Mouse (Mus musculus) kidney, embryonic 16.5 days (tissue): ENCODE data around the gene Dnal1. TPM values are rescaled to one million over a fixed set of nuclear protein-coding genes. Genes with fewer than 3 reads are reported as not detected.
"Not testable (repeated sequence)": the region's sequence is repeated elsewhere in the genome, so short reads cannot be mapped to it uniquely, and the experiment has no call there.

Experiments
- ATAC-seq: fragments of 200-750 bp; cut with Nextera tagmentation; 2 replicates; pipeline ENCODE4 v1.8.0; 2017; ENCODE audit warnings: moderate TSS enrichment; ENCODE audit not compliant: low FRiP score, low TSS enrichment
- H3K27ac ChIP-seq: fragments of 300-500 bp; sonication (generic); 2 replicates; pipeline ENCODE4 v1.5.1; 2014; ENCODE audit warnings: low read length
- H3K27me3 ChIP-seq: fragments of 300-500 bp; sonication (generic); 2 replicates; pipeline ENCODE4 v1.6.1; 2014; ENCODE audit warnings: low read length, control low read depth, mixed read lengths; ENCODE audit not compliant: insufficient read depth
- H3K36me3 ChIP-seq: fragments of 300-500 bp; sonication (generic); 2 replicates; pipeline ENCODE4 v1.6.1; 2014; ENCODE audit warnings: low read length, control low read depth, mixed read lengths; ENCODE audit not compliant: insufficient read depth
- H3K4me1 ChIP-seq: fragments of 300-500 bp; sonication (generic); 2 replicates; pipeline ENCODE4 v1.6.1; 2014; ENCODE audit warnings: low read length, control low read depth, mixed read lengths; ENCODE audit not compliant: insufficient read depth
- H3K4me2 ChIP-seq: fragments of 300-500 bp; sonication (generic); replicated peaks from 2 replicates; pipeline ENCODE4 v1.6.1; 2014; ENCODE audit warnings: low read depth, low read length
- H3K4me3 ChIP-seq: fragments of 300-500 bp; sonication (generic); 2 replicates; pipeline ENCODE4 v1.5.1; 2014; ENCODE audit warnings: mild to moderate bottlenecking, low read length
- H3K9ac ChIP-seq: fragments of 300-500 bp; sonication (generic); replicated peaks from 2 replicates; pipeline ENCODE4 v1.6.1; 2014; ENCODE audit warnings: low read length
- H3K9me3 ChIP-seq: fragments of 300-500 bp; sonication (generic); 2 replicates; pipeline ENCODE4 v1.6.1; 2016; ENCODE audit warnings: low read length, control low read depth
- WGBS: fragments of 180-500 bp; shearing (Covaris S2); extraction: QIAGEN DNeasy Blood & Tissue Kit; methylation state at CpG from one replicate; pipeline ENCODE4 v1.1.7; 2014; 5-methylcytosine and 5-hydroxymethylcytosine counted together
- polyA plus RNA-seq: library from polyadenylated mRNA; unstranded; fragments of >200 nt; fragmentation: Nextera tagmentation; extraction: Ambion mirVana; gene quantifications from 2 replicates; pipeline ENCODE4 v1.2.1, GENCODE M21; 2015

Gene Dnal1
- polyA plus RNA-seq, 1 experiment from 2014 or later, result 4.2 TPM

- H3K27me3 ChIP-seq, result no peaks in the 10 kb centered on the region
- WGBS, result 77% methylated on average over 4 of the region's 4 CpGs
- no peak overlapping the region for H3K27ac ChIP-seq
- no peaks in the 10 kb centered on the region; the same call in 1 of the 2 replicates for H3K9me3 ChIP-seq
- no peaks in the 10 kb centered on the region for H3K36me3 ChIP-seq
- H3K4me1 ChIP-seq, result no peaks in the 10 kb centered on the region
- H3K4me3 ChIP-seq, result no peak overlapping the region
- no peak overlapping the region for H3K4me2 ChIP-seq
- H3K9ac ChIP-seq, result no peak overlapping the region
- no peak for ATAC-seq
These were observed 29.6 kb upstream of the Dnal1 start for GRCm38 (mm10) chr12:84084581-84084980.

DNA sequence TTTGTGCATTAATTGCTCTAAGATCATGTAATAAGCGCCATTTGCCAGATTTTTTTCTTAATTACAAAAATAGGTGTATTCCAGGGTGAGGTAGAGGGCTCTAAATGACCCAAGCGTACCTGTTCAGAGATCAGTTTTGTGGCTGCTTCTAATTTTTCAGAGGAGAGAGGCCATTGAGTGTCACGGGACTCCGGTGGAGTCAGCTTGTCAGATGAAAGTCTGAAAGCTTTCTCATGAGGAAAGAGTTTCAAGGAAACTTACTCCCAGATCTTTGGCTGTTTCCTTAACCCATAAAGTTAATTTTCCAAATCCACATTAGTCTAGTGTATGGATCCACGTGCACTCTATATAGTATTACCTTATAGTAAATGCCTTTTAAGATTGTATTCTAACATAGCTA lies 19.5 kb upstream of the Dnal1 start:
- not testable (repeated sequence) for H3K27ac ChIP-seq, H3K4me3 ChIP-seq, H3K9ac ChIP-seq, ATAC-seq, H3K36me3 ChIP-seq, H3K4me1 ChIP-seq, H3K27me3 ChIP-seq, H3K4me2 ChIP-seq
- WGBS, result 87% methylated on average over 5 of the region's 5 CpGs
- peaks cover 21% of the 10 kb centered on the region for H3K9me3 ChIP-seq

DNA sequence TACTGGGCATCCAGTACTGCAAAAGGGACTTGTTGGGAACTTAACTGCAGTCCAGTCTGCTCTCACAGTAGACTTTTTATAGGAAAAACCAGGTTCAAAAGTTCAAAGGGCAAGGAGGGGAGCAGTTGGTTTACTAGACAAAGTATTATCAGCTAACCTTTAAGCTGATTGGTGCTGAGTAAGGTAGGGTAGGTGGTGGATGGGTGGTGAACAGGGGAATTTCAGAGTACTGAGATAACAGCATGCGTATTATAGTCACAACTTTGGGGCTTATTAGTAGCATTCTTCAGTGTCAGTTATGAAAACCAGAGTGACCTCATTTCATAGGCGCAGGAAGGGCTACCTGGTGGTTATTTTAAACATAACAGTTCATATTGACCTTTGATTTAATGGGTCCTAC lies 14.6 kb upstream of the Dnal1 start:
- H3K9me3 ChIP-seq, result 0 out of 2 replicates have a peak, but pooled peaks cover 3% of the 10 kb centered on the region
- no peak for ATAC-seq

GRCm38 (mm10) chr12:84100071-84100470 lies 14.1 kb upstream of the Dnal1 start:
- no peak overlapping the region for H3K4me3 ChIP-seq
- WGBS, result 69% methylated on average over 1 of the region's 1 CpGs

More for the DNA sequence above, 14.6 kb upstream of the Dnal1 start:
- Histone ChIP-seq H3K9ac (no peak overlapping the region), H3K27ac (no peak overlapping the region), H3K4me1 (no peaks in the 10 kb centered on the region), H3K27me3 (no peaks in the 10 kb centered on the region), H3K4me2 (no peak overlapping the region), H3K36me3 (no peaks in the 10 kb centered on the region), H3K4me3 (no peak overlapping the region)
- WGBS, result 95% methylated on average over 2 of the region's 2 CpGs

DNA sequence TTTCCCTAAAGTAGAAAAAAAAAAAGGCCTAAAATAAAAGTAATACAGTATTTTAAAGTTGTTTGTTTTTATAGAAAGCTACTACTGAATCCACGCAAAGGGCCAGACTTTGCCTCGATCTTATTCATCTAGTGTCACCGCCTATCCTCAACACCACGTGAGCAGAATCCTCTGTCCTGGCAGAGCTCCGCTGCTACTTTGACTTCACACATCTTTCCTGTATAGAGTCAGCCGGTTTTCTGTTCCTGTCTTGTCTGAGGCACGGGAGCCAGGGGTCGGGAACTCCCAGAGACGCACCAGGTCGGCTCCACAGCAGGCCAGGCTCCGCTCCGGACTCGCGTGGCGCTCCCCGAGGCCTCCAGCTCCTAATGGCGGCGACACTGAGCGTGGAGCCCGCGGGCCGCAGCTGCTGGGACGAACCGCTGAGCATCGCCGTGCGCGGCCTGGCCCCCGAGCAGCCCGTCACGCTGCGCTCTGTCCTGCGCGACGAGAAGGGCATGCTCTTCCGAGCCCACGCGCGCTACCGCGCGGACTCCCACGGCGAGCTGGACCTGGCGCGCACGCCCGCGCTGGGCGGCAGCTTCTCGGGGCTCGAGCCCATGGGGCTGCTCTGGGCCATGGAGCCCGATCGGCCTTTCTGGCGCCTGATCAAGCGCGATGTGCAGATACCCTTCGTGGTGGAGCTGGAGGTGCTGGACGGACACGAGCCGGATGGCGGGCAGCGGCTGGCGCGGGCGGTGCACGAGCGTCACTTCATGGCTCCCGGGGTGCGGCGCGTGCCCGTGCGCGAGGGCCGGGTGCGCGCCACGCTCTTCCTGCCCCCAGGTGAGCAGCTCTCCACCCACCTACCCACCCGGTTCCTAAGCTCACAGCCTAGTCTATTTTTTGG lies 13.3 kb upstream of the Dnal1 start, which contains the start of gene Acot6:
TSS of gene Acot6 (plus strand) at position 51 of the 889 bp plus-strand sequence.
- H3K27me3 ChIP-seq, H3K36me3 ChIP-seq, H3K27ac ChIP-seq, H3K9me3 ChIP-seq, H3K4me1 ChIP-seq: not testable (repeated sequence)
- Histone ChIP-seq H3K4me3 (peak within 1 kb of the TSS; percentile 60), H3K4me2 (peak within 1 kb of the TSS; percentile 89), H3K9ac (peak within 1 kb of the TSS; percentile 74)
- under 1% methylated on average over 62 of the region's 80 CpGs for WGBS
- peak; percentile 74 for ATAC-seq

More at GRCm38 (mm10) chr12:84100071-84100470, 14.1 kb upstream of the Dnal1 start:
- H3K9me3 ChIP-seq, result 0 out of 2 replicates have a peak, but pooled peaks cover 3% of the 10 kb centered on the region
- H3K27ac ChIP-seq, result no peak overlapping the region
- no peaks in the 10 kb centered on the region for H3K4me1 ChIP-seq
- H3K4me2 ChIP-seq, result peak overlapping the region; percentile 89
- ATAC-seq, result no peak
- H3K36me3 ChIP-seq, result no peaks in the 10 kb centered on the region
- no peak overlapping the region for H3K9ac ChIP-seq
- H3K27me3 ChIP-seq, result no peaks in the 10 kb centered on the region

GRCm38 (mm10) chr12:84101493-84101845 lies 12.7 kb upstream of the Dnal1 start:
- H3K36me3 ChIP-seq, result no peaks in the 10 kb centered on the region
- H3K9ac ChIP-seq, result no peak overlapping the region
- H3K4me2 ChIP-seq, result peak overlapping the region; percentile 89
- peak overlapping the region; percentile 60 for H3K4me3 ChIP-seq
- no peak overlapping the region for H3K27ac ChIP-seq
- H3K4me1 ChIP-seq, result no peaks in the 10 kb centered on the region
- H3K27me3 ChIP-seq, result no peaks in the 10 kb centered on the region
- no peaks in the 10 kb centered on the region for H3K9me3 ChIP-seq
- no peak for ATAC-seq
- 57% methylated on average over 2 of the region's 2 CpGs for WGBS

GRCm38 (mm10) chr12:84107012-84107411 lies 7.2 kb upstream of the Dnal1 start:
- 50% methylated on average over 3 of the region's 3 CpGs for WGBS
- H3K9me3 ChIP-seq, result no peaks in the 10 kb centered on the region
- 0 out of 2 replicates have a peak, but pooled peaks have one; percentile 61 for ATAC-seq
- H3K27me3 ChIP-seq, result no peaks in the 10 kb centered on the region
- 0 out of 2 replicates have a peak, but pooled peaks cover 3% of the 10 kb centered on the region for H3K4me1 ChIP-seq
- no peak overlapping the region for H3K9ac ChIP-seq
- no peak overlapping the region for H3K27ac ChIP-seq
- H3K36me3 ChIP-seq, result no peaks in the 10 kb centered on the region
- no peak overlapping the region for H3K4me2 ChIP-seq
- H3K4me3 ChIP-seq, result no peak overlapping the region

DNA sequence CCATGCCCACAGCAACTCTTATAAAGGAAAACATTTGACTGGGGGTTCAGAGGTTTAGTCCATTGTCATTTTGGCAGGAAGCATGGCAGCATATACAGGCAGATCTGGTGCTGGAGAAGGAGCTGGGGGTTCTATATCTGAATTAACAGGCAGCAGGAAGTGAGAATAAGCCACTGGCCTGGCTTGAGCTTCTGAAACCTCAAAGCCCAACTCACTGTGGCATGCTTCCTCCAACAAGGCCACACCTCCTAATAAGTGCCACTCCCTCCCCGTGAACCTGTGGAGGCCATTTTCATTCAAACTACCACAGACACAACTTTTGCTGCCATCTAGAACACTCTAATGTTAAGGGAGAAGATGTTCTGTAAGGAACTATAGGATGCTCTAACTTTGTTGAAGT lies 6.5 kb upstream of the Dnal1 start:
- H3K4me3 ChIP-seq, result no peak overlapping the region
- no peaks in the 10 kb centered on the region for H3K9me3 ChIP-seq
- no peaks in the 10 kb centered on the region for H3K36me3 ChIP-seq
- WGBS, result 70% methylated on average over 1 of the region's 1 CpGs
- 0 out of 2 replicates have a peak, but pooled peaks cover 3% of the 10 kb centered on the region for H3K4me1 ChIP-seq
- no peak overlapping the region for H3K9ac ChIP-seq
- H3K27ac ChIP-seq, result no peak overlapping the region
- no peaks in the 10 kb centered on the region for H3K27me3 ChIP-seq
- ATAC-seq, result no peak
- no peak overlapping the region for H3K4me2 ChIP-seq

- Histone ChIP-seq H3K27me3 (no peaks in the 10 kb centered on the region), H3K4me3 (no peak overlapping the region), H3K4me1 (peaks cover 6% of the 10 kb centered on the region), H3K4me2 (no peak overlapping the region), H3K9ac (no peak overlapping the region), H3K9me3 (no peaks in the 10 kb centered on the region), H3K36me3 (no peaks in the 10 kb centered on the region), H3K27ac (no peak overlapping the region)
- WGBS, result 75% methylated on average over 1 of the region's 1 CpGs
- ATAC-seq, result no peak
These were observed 4.2 kb upstream of the Dnal1 start for GRCm38 (mm10) chr12:84109924-84110323.

DNA sequence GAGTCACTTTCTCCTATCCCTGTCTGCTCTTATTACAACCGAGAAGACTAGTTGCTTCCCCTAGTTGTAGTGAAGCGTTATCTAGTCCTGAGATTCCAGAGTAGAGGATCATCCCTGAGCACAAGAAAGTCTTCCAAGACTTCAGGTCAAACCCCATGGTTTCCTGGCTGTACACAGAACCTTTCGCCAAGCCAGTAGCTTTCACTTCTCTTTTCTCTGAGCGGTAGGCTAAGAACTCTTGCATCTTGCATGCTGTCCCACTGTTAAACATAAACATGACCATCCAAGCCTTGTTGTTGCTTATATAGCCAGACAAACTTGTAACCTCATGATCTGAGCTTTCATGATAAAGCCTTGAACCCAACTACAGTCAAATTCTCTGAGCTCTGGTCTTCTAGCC lies 3.4 kb upstream of the Dnal1 start:
- H3K36me3 ChIP-seq, result no peaks in the 10 kb centered on the region
- 92% methylated on average over 4 of the region's 4 CpGs for WGBS
- no peaks in the 10 kb centered on the region for H3K27me3 ChIP-seq
- H3K27ac ChIP-seq, result no peak overlapping the region
- no peak overlapping the region for H3K4me3 ChIP-seq
- H3K9ac ChIP-seq, result no peak overlapping the region
- no peaks in the 10 kb centered on the region for H3K9me3 ChIP-seq
- H3K4me1 ChIP-seq, result peaks cover 10% of the 10 kb centered on the region
- ATAC-seq, result no peak
- H3K4me2 ChIP-seq, result no peak overlapping the region
